Mouse (Mus musculus): Measurements from ENCODE around the gene Rrp36.
A peak's percentile ranks its signal among the peaks of the same experiment; 100 is the strongest.

DNA sequence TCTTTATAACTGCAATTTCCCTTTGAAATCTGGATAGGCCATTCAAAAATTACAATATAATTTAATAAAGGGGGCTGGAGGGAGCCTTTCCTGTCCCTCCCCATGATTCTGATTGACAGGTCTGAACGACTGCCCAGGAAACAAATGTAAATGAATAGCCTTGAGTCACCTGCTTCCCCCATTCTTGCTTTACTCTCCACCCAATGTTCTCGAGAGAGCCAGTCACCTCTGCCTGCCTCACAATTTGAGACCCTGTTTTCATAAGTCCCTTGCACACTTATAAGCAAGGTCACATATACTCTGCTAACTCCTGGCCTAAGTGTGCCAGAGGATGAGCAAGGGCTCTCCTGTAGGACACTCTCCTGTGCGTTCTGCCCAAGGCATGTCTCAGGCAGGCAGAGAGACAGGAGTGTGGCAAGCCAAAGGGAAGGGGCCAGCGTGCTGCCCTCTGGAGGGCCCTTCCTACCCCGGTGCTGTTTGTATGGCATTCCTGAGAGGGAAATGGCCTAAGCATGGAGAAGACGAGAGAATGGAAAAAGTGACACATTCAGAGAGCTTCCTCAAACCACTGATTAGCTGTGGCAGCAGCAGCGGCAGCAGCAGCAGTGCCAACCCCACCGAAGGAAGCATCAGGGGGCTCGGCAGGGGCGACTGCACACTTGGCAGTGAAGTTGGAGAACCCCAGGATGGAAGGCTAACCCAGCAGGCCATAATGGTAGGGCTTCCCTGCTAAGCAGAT lies 50.2 kb downstream of the Rrp36 start:
- no peak for TF ChIP-seq POLR2A (IDR thresholded peaks at IDR 0.05; ENCODE audit: insufficient read depth, low read length)
- TF ChIP-seq CTCF (IDR thresholded peaks at IDR 0.05; ENCODE audit: low read depth, low read length): peak; percentile 14
